Mouse (Mus musculus) granulocyte monocyte progenitor cell, adult 5-6 weeks (primary cell): ENCODE measurements at regions not wholly inside any gene's neighbourhood (a gene's known extent, or its start where the extent isn't known, plus 50 kb on each side); places are given as distances from the start of the nearest gene placed in this dataset.

Experiments
- ATAC-seq: replicated peaks from 2 replicates; pipeline ENCODE4 v1.8.0; 2016; ENCODE audit warnings: mild to moderate bottlenecking, moderate TSS enrichment, inconsistent platforms; ENCODE audit not compliant: poor library complexity, severe bottlenecking

GRCm38 (mm10) chr8:116315410-116315809 lies 189.4 kb upstream of the Dynlrb2 start:
- ATAC-seq = no peak

DNA sequence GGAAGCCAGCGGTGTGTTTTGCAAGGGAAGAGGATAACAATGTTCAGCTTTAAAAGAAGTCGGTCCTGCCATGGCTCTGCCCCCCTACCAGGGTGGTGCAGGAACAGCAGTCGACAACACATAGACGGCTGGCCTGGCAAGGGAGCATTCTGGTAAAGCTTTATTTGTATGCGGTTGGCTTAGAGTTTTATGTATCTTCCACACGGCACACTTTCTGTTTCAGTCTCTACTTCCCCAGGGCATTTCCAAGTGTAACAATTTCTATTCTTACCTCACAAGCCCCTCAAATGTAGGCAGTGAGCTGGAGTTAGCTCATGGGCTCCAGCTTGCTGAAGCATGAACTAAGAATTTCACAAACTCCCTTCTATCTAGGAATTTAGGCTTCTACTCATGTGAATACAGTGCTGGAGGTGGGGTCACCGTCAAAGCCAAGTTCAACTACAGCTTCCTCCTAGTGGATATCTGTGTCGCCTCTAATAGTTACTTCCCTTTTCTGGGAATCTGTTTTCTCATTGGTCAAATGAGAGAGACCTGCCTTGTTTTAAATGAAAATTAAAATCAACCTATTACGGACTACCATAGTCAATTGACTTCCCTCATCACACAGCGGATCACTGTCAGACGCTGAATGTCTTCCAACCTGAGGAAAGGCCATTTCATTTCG lies 190.2 kb upstream of the Dynlrb2 start:
- peak; percentile 78 for ATAC-seq

GRCm38 (mm10) chr8:116298891-116299290 lies 205.9 kb upstream of the Dynlrb2 start:
- no peak for ATAC-seq

- no peak for ATAC-seq
Observed at GRCm38 (mm10) chr8:116290671-116291245, 214.0 kb upstream of the Dynlrb2 start.

GRCm38 (mm10) chr8:116289237-116289636 lies 215.5 kb upstream of the Dynlrb2 start:
- no peak for ATAC-seq

- ATAC-seq = no peak
Observed at GRCm38 (mm10) chr8:116283990-116284389, 220.8 kb upstream of the Dynlrb2 start.

DNA sequence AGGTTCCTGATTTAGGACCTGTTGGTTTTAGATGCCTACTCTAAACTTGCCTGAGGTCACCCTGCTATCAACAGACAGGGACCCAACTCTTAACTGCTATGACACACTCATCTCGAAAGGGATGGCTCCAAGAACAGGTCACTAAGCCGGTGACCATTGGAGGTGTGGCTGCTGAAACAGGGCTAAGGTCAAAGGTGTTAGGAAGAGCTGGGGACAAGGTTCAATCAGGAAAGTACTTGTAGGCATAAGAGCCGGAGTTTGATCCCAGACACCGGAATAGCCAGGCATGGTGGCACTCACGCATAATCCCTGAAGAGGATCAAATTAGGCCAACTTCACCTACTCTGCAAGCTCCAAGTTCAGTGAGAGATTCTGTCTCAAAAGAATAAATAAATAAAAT lies 222.4 kb upstream of the Dynlrb2 start:
- no peak for ATAC-seq

DNA sequence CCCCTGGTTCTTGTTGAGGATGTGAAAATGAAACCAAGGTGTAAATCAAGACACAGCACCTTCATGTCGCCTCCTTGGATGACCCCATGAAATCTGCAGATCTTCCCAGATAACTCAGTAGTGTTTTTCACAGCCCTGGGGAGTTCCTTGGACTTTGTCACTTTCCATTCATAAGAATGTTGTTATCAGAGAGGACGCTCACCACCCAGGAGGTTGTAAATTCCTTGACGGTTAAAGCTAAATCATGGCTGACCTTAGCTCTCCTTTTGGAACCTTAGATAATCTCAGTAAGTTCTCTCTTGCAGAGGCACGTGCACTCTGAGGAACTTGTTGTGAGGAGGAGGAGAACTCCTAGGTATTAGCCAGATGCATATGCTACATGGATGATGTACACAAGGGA lies 229.8 kb upstream of the Dynlrb2 start:
- no peak for ATAC-seq

DNA sequence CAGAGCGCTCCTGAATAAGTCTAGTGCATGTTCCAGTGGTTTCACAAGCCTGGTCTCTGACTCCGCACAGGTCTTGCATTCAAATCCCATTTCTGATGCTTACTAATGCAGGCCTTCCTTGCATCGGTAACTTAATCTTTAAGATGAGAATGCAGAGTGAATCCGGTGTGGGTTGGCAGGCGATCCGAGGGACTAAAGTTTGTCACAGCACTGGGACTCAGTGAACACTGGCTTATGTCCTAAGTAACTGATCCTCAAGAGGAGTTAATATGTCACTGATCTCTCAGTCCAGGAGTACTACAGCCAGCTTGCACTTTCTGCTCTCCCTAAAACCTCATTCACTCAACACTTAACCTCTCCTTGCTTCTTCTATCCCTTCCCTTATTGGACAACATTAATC lies 233.5 kb upstream of the Dynlrb2 start:
- no peak for ATAC-seq

- no peak for ATAC-seq
Observed at GRCm38 (mm10) chr8:116269393-116269792, 235.4 kb upstream of the Dynlrb2 start.

- peak; percentile 61 for ATAC-seq
Observed at GRCm38 (mm10) chr8:116268685-116269084, 236.1 kb upstream of the Dynlrb2 start.

DNA sequence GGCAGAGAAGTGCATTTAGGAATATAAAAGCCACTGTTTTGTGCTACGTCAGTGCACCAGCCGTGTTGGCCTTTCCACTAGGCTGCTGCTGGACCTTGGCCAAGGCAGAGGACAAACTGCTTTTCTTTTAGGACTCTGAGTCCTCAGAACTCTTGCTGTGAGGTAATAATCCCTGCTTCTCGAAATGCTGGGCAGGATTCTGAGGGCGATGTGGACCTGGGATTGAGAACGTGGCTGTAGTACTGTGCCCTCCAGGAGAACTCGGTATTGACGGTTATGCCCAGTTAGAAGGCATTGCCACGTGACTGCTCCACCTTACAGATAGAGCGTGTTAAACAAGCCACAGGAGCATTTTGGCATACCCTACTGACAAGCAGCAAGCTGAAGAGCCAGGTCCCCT lies 236.6 kb upstream of the Dynlrb2 start:
- no peak for ATAC-seq

DNA sequence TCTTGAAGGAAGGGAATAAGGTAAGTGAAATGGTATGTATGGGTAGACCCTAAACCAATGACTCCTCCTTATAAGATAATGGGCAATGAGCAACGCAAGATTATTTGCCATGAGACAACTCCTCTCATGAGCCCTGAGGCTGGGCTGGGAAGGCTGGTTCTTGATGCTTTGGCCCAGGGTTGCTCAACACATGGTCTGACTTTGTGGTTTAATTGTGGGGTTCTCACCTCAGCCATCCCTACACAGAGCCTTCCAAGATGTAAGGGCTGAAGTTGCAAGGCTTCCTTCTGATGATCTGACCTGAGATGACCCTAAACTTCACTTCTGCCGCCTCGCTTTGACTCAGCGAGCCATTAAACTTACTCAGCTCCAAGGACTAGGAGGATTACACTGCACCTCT lies 237.8 kb upstream of the Dynlrb2 start:
- peak; percentile 53 for ATAC-seq

DNA sequence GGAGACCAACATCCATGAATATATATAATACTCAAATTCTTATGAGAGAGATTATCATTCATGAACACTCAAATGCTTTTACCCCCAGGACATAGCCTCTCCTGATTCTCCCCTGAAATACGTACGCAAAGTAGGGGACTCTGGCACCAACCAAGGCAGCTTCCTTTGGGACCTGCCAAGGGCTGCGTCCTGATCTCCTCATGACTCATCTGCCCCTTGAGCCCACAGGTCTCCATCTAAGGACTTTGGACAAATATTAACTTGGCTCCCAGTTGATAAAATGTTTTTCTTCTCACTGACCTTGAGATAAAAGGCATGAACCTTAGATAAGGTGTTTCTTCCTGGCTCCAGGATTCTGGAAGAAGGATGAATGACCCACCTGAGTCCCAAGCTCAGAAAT lies 239.2 kb upstream of the Dynlrb2 start:
- no peak for ATAC-seq

- ATAC-seq = no peak
Observed at GRCm38 (mm10) chr8:116264078-116264477, 240.7 kb upstream of the Dynlrb2 start.

DNA sequence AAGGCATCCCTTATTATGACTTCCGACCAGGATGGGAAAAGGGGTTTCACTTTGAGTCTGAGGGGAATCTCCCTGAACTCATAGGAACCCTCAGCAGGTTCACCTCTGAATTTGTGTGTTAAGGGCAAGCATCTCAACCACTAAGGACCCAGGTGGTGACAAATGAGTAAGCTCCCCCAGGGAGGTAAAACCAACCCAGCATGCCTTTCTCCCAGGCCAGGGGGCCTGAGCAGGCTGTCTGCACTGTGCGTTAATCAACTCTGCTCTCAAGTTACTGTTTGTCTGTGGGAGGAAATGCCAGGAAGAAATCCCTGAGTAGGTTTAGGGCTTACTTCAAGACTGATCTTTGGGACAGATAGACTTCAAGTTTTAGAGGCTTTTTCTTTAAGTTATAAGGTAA lies 243.5 kb upstream of the Dynlrb2 start:
- ATAC-seq = no peak

GRCm38 (mm10) chr8:116255398-116255797 lies 249.4 kb upstream of the Dynlrb2 start:
- no peak for ATAC-seq

- ATAC-seq = no peak
Observed at GRCm38 (mm10) chr8:116252455-116253216, 252.1 kb upstream of the Dynlrb2 start.

GRCm38 (mm10) chr8:116248398-116248797 lies 256.4 kb upstream of the Dynlrb2 start:
- ATAC-seq = no peak

DNA sequence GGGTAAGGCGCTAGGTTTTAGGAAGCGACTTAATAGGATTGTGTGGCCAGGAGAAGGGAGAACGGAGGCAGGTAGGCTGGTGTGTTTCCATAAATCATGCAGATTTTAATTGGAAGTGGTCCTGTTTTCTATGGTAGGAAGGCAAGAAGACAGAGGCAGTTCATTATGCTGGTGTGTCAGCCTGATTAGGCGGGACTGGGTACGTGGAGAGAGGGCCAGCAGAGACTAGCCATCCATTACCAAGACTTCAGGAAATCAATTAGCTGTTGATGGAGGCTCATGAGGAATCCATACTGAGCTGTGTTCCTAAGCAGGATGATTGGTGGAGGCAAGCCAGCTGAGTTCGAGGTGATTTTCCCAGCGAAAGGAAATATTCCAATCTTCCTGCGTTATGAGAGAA lies 261.3 kb upstream of the Dynlrb2 start:
- no peak for ATAC-seq

DNA sequence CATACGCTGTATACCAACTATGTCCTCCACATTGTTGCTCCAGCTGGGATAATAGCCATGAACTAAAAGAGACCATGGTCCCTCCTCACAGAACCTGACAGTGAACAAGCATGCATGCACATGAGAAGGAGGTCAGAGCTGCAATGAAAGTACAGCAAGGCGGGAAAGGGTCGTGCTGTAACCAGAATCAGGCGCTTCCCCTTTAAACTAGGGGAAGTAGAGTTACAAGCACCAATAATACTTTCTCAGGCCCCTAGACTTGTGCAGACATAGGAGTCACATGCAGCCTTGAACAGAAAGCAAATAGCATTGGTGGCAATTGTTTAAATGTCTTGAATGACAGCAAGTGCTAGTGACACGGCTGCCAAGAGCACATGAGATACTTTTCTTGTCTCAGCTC lies 261.8 kb upstream of the Dynlrb2 start:
- no peak; the same call in 1 of the 2 replicates for ATAC-seq

DNA sequence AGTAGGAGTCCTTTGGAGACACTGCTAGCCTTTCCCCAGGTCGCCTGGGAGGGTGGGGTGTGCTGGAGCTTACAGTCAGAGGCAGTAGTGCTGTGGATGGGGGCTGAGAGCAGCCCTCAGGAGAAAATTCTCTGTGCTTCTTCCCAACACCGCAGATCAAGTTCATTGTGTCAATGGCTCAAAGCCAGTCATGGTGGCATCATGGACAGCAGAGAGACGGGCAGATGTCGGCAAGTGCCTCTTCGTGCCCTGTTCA lies 262.9 kb upstream of the Dynlrb2 start:
- no peak for ATAC-seq
